Mouse (Mus musculus): ENCODE measurements around the gene Mob3a. TPM values are rescaled to one million over a fixed set of nuclear protein-coding genes. Genes with fewer than 3 reads are reported as not detected.

Mob3a gene
- polyA plus RNA-seq, 1 experiment: 34.2 TPM

- Histone ChIP-seq H3K4me3 (ENCODE audit: insufficient read depth, poor library complexity, severe bottlenecking) (no peak overlapping the region), H3K36me3 (ENCODE audit: control insufficient read depth, insufficient read depth) (peaks cover 30% of the 10 kb centered on the region), H3K79me2 (ENCODE audit: control insufficient read depth, insufficient read depth) (peaks cover 15% of the 10 kb centered on the region), H3K79me3 (ENCODE audit: low read depth) (no peaks in the 10 kb centered on the region), H3K27me3 (ENCODE audit: control insufficient read depth, insufficient read depth, insufficient read length) (no peaks in the 10 kb centered on the region), H3ac (ENCODE audit: control insufficient read depth, insufficient read length, low read depth) (no peak overlapping the region)
- TF ChIP-seq MAX (IDR thresholded peaks at IDR 0.05) (no peak), MYOG (IDR thresholded peaks at IDR 0.05; ENCODE audit: control insufficient read depth, extremely low read depth, insufficient read length) (no peak), CTCF (IDR thresholded peaks at IDR 0.05; ENCODE audit: control insufficient read depth, insufficient read depth, insufficient read length) (no peak), FOSL1 (IDR thresholded peaks at IDR 0.05; ENCODE audit: insufficient read depth, low read length, poor library complexity, severe bottlenecking) (no peak), CEBPB (IDR thresholded peaks at IDR 0.05; ENCODE audit: low read depth) (no peak), MYOD1 (IDR thresholded peaks at IDR 0.05; ENCODE audit: control insufficient read depth, insufficient read length, low read depth) (no peak), USF1 (IDR thresholded peaks at IDR 0.05; ENCODE audit: low read depth) (no peak)
Measured at GRCm38 (mm10) chr10:80694159-80694938, 7.4 kb downstream of the Mob3a start.

GRCm38 (mm10) chr10:80693401-80694045, 8.3 kb downstream of the Mob3a start:
- TF ChIP-seq MYOD1 (IDR thresholded peaks at IDR 0.05; ENCODE audit: control insufficient read depth, insufficient read length, low read depth): no peak
- no peak for TF ChIP-seq CTCF (IDR thresholded peaks at IDR 0.05; ENCODE audit: control insufficient read depth, insufficient read depth, insufficient read length)
- Histone ChIP-seq H3ac (ENCODE audit: control insufficient read depth, insufficient read length, low read depth) (no peak overlapping the region), H3K4me3 (ENCODE audit: insufficient read depth, poor library complexity, severe bottlenecking) (no peak overlapping the region), H3K27me3 (ENCODE audit: control insufficient read depth, insufficient read depth, insufficient read length) (no peaks in the 10 kb centered on the region), H3K79me2 (ENCODE audit: control insufficient read depth, insufficient read depth) (peaks cover 7% of the 10 kb centered on the region), H3K36me3 (ENCODE audit: control insufficient read depth, insufficient read depth) (peaks cover 32% of the 10 kb centered on the region), H3K79me3 (ENCODE audit: low read depth) (no peaks in the 10 kb centered on the region)

GRCm38 (mm10) chr10:80692249-80693165, 9.3 kb downstream of the Mob3a start:
- TF ChIP-seq MYOG (IDR thresholded peaks at IDR 0.05; ENCODE audit: control insufficient read depth, extremely low read depth, insufficient read length) (no peak), MYOD1 (IDR thresholded peaks at IDR 0.05; ENCODE audit: control insufficient read depth, insufficient read length, low read depth) (no peak), MAX (IDR thresholded peaks at IDR 0.05) (no peak), USF1 (IDR thresholded peaks at IDR 0.05; ENCODE audit: low read depth) (no peak), FOSL1 (IDR thresholded peaks at IDR 0.05; ENCODE audit: insufficient read depth, low read length, poor library complexity, severe bottlenecking) (no peak), CTCF (IDR thresholded peaks at IDR 0.05; ENCODE audit: control insufficient read depth, insufficient read depth, insufficient read length) (no peak), CEBPB (IDR thresholded peaks at IDR 0.05; ENCODE audit: low read depth) (no peak)
- Histone ChIP-seq H3K79me3 (ENCODE audit: low read depth) (no peaks in the 10 kb centered on the region), H3ac (ENCODE audit: control insufficient read depth, insufficient read length, low read depth) (no peak overlapping the region), H3K36me3 (ENCODE audit: control insufficient read depth, insufficient read depth) (peaks cover 38% of the 10 kb centered on the region), H3K79me2 (ENCODE audit: control insufficient read depth, insufficient read depth) (no peaks in the 10 kb centered on the region), H3K4me3 (ENCODE audit: insufficient read depth, poor library complexity, severe bottlenecking) (no peak overlapping the region), H3K27me3 (ENCODE audit: control insufficient read depth, insufficient read depth, insufficient read length) (no peaks in the 10 kb centered on the region)

- no peak overlapping the region for H3K4me3 ChIP-seq (ENCODE audit: insufficient read depth, poor library complexity, severe bottlenecking)
- H3K36me3 ChIP-seq (ENCODE audit: control insufficient read depth, insufficient read depth): peaks cover 58% of the 10 kb centered on the region
Measured at GRCm38 (mm10) chr10:80687850-80688249, 13.9 kb downstream of the Mob3a start.

GRCm38 (mm10) chr10:80686617-80687016, 15.2 kb downstream of the Mob3a start:
- Histone ChIP-seq H3ac (ENCODE audit: control insufficient read depth, insufficient read length, low read depth) (no peak overlapping the region), H3K27me3 (ENCODE audit: control insufficient read depth, insufficient read depth, insufficient read length) (no peaks in the 10 kb centered on the region), H3K79me2 (ENCODE audit: control insufficient read depth, insufficient read depth) (no peaks in the 10 kb centered on the region), H3K36me3 (ENCODE audit: control insufficient read depth, insufficient read depth) (peaks cover 58% of the 10 kb centered on the region), H3K4me3 (ENCODE audit: insufficient read depth, poor library complexity, severe bottlenecking) (no peak overlapping the region), H3K79me3 (ENCODE audit: low read depth) (no peaks in the 10 kb centered on the region)
- TF ChIP-seq MYOG (IDR thresholded peaks at IDR 0.05; ENCODE audit: control insufficient read depth, extremely low read depth, insufficient read length) (no peak), FOSL1 (IDR thresholded peaks at IDR 0.05; ENCODE audit: insufficient read depth, low read length, poor library complexity, severe bottlenecking) (no peak), MYOD1 (IDR thresholded peaks at IDR 0.05; ENCODE audit: control insufficient read depth, insufficient read length, low read depth) (no peak), USF1 (IDR thresholded peaks at IDR 0.05; ENCODE audit: low read depth) (no peak), CTCF (IDR thresholded peaks at IDR 0.05; ENCODE audit: control insufficient read depth, insufficient read depth, insufficient read length) (no peak), CEBPB (IDR thresholded peaks at IDR 0.05; ENCODE audit: low read depth) (no peak), MAX (IDR thresholded peaks at IDR 0.05) (no peak)

More at GRCm38 (mm10) chr10:80687850-80688249, 13.9 kb downstream of the Mob3a start:
- Histone ChIP-seq H3K79me2 (ENCODE audit: control insufficient read depth, insufficient read depth) (no peaks in the 10 kb centered on the region), H3K27me3 (ENCODE audit: control insufficient read depth, insufficient read depth, insufficient read length) (no peaks in the 10 kb centered on the region), H3ac (ENCODE audit: control insufficient read depth, insufficient read length, low read depth) (no peak overlapping the region), H3K79me3 (ENCODE audit: low read depth) (no peaks in the 10 kb centered on the region)
- TF ChIP-seq CTCF (IDR thresholded peaks at IDR 0.05; ENCODE audit: control insufficient read depth, insufficient read depth, insufficient read length): peak; percentile 36
- no peak for TF ChIP-seq USF1 (IDR thresholded peaks at IDR 0.05; ENCODE audit: low read depth)

Data from C2C12 (cell line).